Mouse (Mus musculus) erythroblast, embryonic 14.5 days (primary cell): ENCODE measurements around the gene Gm14190.

Experiments
- GATA1 ChIP-seq: IDR thresholded peaks from 2 replicates; pipeline ENCODE4 v1.6.1; 2012; ENCODE audit warnings: low read length, inconsistent platforms, mixed read lengths
- TAL1 ChIP-seq: IDR thresholded peaks from 3 replicates; pipeline ENCODE4 v1.6.1; 2012; ENCODE audit warnings: low read length, inconsistent platforms, mixed read lengths

- TF ChIP-seq GATA1 (no peak), TAL1 (no peak)
Measured at GRCm38 (mm10) chr11:99659256-99659655, 31.3 kb downstream of the Gm14190 start.
